Mouse (Mus musculus): Measurements from ENCODE around the gene Gpcpd1. TPM values are rescaled to one million over a fixed set of nuclear protein-coding genes. Genes with fewer than 3 reads are reported as not detected.
"Not testable (repeated sequence)": the region's sequence is repeated elsewhere in the genome, so short reads cannot be mapped to it uniquely, and the experiment has no call there.

Gpcpd1 gene
- 10 to 100 TPM; 47.9 to 59.3 TPM for total RNA-seq (2021)
- long read RNA-seq, experiment 1, transcript Gpcpd1-202 (20 exons, 3,686 nt) = major isoform, 16 of 60 reads
- long read RNA-seq, experiment 1, transcript Gpcpd1-205 (20 exons, 3,703 nt) = minor isoform, 9 of 60 reads
- long read RNA-seq, experiment 1, partial matches to known transcripts = 6 of 60 reads
- long read RNA-seq, experiment 1, other reads (novel, unspliced or antisense) = 26 of 60 reads
- long read RNA-seq, experiment 2, transcript Gpcpd1-202 (20 exons, 3,686 nt) = major isoform, 25 of 70 reads
- long read RNA-seq, experiment 2, partial matches to known transcripts = 19 of 70 reads
- long read RNA-seq, experiment 2, other reads (novel, unspliced or antisense) = 21 of 70 reads

- DNase-seq (ENCODE audit: low spot score in 2 of 2) = no peak
Observed at GRCm38 (mm10) chr2:132587240-132587779, at the start of gene Gpcpd1. TSS of gene Gpcpd1 (minus strand) at chr2:132587729.

GRCm38 (mm10) chr2:132636534-132636933, 49.0 kb upstream of the Gpcpd1 start:
- DNase-seq (ENCODE audit: low spot score in 2 of 2) = no peak

- DNase-seq (ENCODE audit: low spot score in 2 of 2) = no peak
Observed at GRCm38 (mm10) chr2:132628626-132629025, 41.1 kb upstream of the Gpcpd1 start.

GRCm38 (mm10) chr2:132623092-132623491, 35.6 kb upstream of the Gpcpd1 start:
- no peak for DNase-seq (ENCODE audit: low spot score in 2 of 2)

GRCm38 (mm10) chr2:132617693-132618092, 30.2 kb upstream of the Gpcpd1 start:
- DNase-seq (ENCODE audit: low spot score in 2 of 2) = no peak

- DNase-seq (ENCODE audit: low spot score in 2 of 2) = no peak
Observed at GRCm38 (mm10) chr2:132613581-132614188, 26.2 kb upstream of the Gpcpd1 start.

- DNase-seq (ENCODE audit: low spot score in 2 of 2) = no peak
Observed at GRCm38 (mm10) chr2:132611551-132612233, 24.2 kb upstream of the Gpcpd1 start.

- DNase-seq (ENCODE audit: low spot score in 2 of 2) = no peak
Observed at GRCm38 (mm10) chr2:132607141-132608093, 19.9 kb upstream of the Gpcpd1 start.

- no peak for DNase-seq (ENCODE audit: low spot score in 2 of 2)
Observed at GRCm38 (mm10) chr2:132605795-132606563, 18.4 kb upstream of the Gpcpd1 start.

- DNase-seq (ENCODE audit: low spot score in 2 of 2) = no peak
Observed at GRCm38 (mm10) chr2:132604922-132605321, 17.4 kb upstream of the Gpcpd1 start.

GRCm38 (mm10) chr2:132603706-132604105, 16.2 kb upstream of the Gpcpd1 start:
- no peak for DNase-seq (ENCODE audit: low spot score in 2 of 2)

GRCm38 (mm10) chr2:132601777-132602176, 14.2 kb upstream of the Gpcpd1 start:
- no peak for DNase-seq (ENCODE audit: low spot score in 2 of 2)

GRCm38 (mm10) chr2:132600081-132600480, 12.6 kb upstream of the Gpcpd1 start:
- no peak for DNase-seq (ENCODE audit: low spot score in 2 of 2)

- DNase-seq (ENCODE audit: low spot score in 2 of 2) = no peak
Observed at GRCm38 (mm10) chr2:132599127-132599526, 11.6 kb upstream of the Gpcpd1 start.

- no peak for DNase-seq (ENCODE audit: low spot score in 2 of 2)
Observed at GRCm38 (mm10) chr2:132597866-132598480, 10.4 kb upstream of the Gpcpd1 start.

- DNase-seq (ENCODE audit: low spot score in 2 of 2) = no peak
Observed at GRCm38 (mm10) chr2:132597226-132597625, 9.7 kb upstream of the Gpcpd1 start.

GRCm38 (mm10) chr2:132595601-132596235, 8.2 kb upstream of the Gpcpd1 start:
- no peak for DNase-seq (ENCODE audit: low spot score in 2 of 2)

- DNase-seq (ENCODE audit: low spot score in 2 of 2) = no peak
Observed at GRCm38 (mm10) chr2:132592126-132592525, 4.6 kb upstream of the Gpcpd1 start.

- not testable (repeated sequence) for DNase-seq (ENCODE audit: low spot score in 2 of 2)
Observed at GRCm38 (mm10) chr2:132591579-132591978, 4.0 kb upstream of the Gpcpd1 start.
